Mouse (Mus musculus): ENCODE results near the gene Gm10959.

Gene Gm10959

GRCm38 (mm10) chr3:122888371-122888819, 30.8 kb downstream of the Gm10959 start:
- DNase-seq: no peak

- DNase-seq: no peak
Measured at GRCm38 (mm10) chr3:122887505-122888301, 31.5 kb downstream of the Gm10959 start.

DNA sequence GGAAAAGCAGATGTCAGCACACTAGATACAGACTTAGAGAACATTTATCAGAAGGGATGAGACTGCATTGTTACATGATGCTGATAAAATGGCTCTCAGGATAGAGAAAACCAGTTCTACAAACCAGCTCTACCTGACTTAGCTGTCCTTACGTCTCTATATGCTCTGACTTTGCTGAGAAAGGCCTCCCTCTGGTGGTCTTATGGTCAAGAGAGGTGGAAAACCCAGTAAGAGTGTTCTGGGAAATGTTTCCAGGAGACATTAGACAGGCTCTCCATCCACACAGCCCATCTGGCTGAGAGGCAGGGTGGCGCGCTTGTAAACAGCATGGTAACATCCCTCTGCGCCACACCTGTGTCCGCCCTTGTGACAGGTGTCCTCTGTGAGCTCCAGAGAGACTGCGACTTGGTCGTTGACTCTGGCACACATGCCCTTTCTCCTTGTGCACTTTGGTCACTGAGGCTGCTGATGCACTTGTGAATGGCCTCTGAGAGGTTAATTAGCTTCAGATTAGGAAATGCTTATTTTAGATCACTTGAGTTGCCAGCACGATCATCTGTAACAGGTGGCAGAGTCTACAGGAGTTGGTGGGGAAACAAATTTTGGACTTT, 40.4 kb downstream of the Gm10959 start:
- DNase-seq: no peak

DNA sequence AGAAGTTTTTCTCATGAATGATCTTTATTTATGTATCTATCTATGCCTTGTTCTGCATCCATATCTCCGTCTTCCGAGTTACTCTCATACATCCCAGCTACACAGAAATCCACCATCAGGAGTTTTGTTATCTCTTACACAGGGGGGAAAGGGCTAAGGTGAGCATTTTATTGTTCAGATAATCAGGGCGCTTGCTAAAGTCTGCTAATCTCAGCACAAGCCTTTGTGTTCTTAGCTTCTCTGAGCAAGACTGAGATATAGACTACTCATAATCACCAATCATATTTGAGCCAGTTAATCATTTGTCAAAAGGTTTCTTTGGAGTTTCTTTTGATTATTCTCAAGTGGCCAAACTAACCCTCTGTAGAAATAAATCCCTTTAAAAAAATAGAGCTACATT, 41.6 kb downstream of the Gm10959 start:
- no peak for DNase-seq

- no peak for DNase-seq
Measured at GRCm38 (mm10) chr3:122876870-122877269, 42.3 kb downstream of the Gm10959 start.

GRCm38 (mm10) chr3:122871596-122871995, 47.6 kb downstream of the Gm10959 start:
- no peak for DNase-seq

DNA sequence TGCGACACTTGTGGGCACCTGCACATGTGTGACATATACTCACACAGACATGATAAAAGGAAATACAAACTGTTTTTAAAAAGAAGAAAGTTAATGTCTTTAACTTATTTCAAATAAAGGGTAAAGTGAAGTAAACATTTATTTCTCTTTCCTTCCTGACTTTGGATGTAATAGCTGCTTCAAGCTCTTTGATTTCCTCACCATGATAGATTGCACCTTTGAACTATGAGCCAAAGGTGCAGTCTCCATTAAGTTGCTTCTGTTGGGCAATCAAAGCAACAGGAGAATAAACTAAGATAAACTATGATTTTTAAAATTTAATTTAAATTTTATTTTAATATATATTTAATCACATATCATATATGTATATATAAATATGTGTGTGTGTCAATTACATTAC, 50.9 kb downstream of the Gm10959 start:
- DNase-seq: no peak

GRCm38 (mm10) chr3:122865092-122865491, 54.1 kb downstream of the Gm10959 start:
- no peak for DNase-seq
